Mouse (Mus musculus): ENCODE results near the gene Gm13288. TPM values are rescaled to one million over a fixed set of nuclear protein-coding genes. Genes with fewer than 3 reads are reported as not detected.
"Not testable (repeated sequence)": the region's sequence is repeated elsewhere in the genome, so short reads cannot be mapped to it uniquely, and the experiment has no call there.

Gene Gm13288
- polyA plus RNA-seq, 1 experiment from 2014 or later = 0.05 TPM

DNA sequence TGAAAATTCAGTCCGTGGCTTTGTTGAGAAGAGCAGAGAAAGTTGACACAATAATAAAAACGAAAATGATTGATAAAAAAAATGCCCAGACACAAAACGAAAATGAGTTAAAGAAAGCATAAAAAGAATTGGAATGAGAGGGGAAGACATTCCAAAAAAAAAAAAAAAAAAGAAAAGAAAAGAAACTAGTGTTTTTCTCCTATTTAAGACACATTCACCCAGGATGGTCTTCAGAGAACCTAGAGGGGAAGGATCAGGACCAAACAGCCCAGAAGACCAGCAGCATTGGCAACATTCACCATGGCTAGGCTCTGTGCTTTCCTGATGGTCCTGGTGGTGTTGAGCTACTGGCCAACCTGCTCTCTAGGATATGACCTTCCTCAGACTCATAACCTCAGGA lies 10.6 kb downstream of the Gm13288 start, which contains the start of gene Ifna7:
Ifna7 (plus strand) TSS at position 301 of the 400 bp plus-strand sequence.
- Histone ChIP-seq H3K9ac (replicated peaks; ENCODE audit: low read depth) (no peak within 1 kb of the TSS), H3K27ac (ENCODE audit: low read length) (no peak within 1 kb of the TSS), H3K27me3 (replicated peaks; ENCODE audit: insufficient read depth, low read length) (no peaks in the 10 kb centered on the region), H3K4me1 (ENCODE audit: insufficient read depth, low read depth, low read length) (no peaks in the 10 kb centered on the region), H3K36me3 (ENCODE audit: insufficient read depth, low read length) (no peaks in the 10 kb centered on the region), H3K4me3 (ENCODE audit: low read depth, low read length) (no peak within 1 kb of the TSS), H3K9me3 (ENCODE audit: low read length) (no peaks in the 10 kb centered on the region), H3K4me2 (replicated peaks; ENCODE audit: low read depth, low read length) (no peak within 1 kb of the TSS)
- TF ChIP-seq CTCF (IDR thresholded peaks at IDR 0.05) (no peak), EP300 (IDR thresholded peaks at IDR 0.05) (no peak)
- WGBS = 43% methylated on average over 3 of the region's 3 CpGs
- DNase-seq (ENCODE audit: low spot score) (no peak), ATAC-seq (no peak)

- no peaks in the 10 kb centered on the region for H3K36me3 ChIP-seq (ENCODE audit: insufficient read depth, low read length)
- no peak for ATAC-seq
- DNase-seq (ENCODE audit: low spot score) = no peak
- TF ChIP-seq EP300 (IDR thresholded peaks at IDR 0.05) (no peak), CTCF (IDR thresholded peaks at IDR 0.05) (no peak)
- no peaks in the 10 kb centered on the region for H3K9me3 ChIP-seq (ENCODE audit: low read length)
- H3K9ac ChIP-seq (replicated peaks; ENCODE audit: low read depth) = no peak within 1 kb of the TSS
- H3K4me3 ChIP-seq (ENCODE audit: low read depth, low read length) = no peak within 1 kb of the TSS
- WGBS = 81% methylated on average over 1 of the region's 1 CpGs
- H3K4me2 ChIP-seq (replicated peaks; ENCODE audit: low read depth, low read length) = no peak within 1 kb of the TSS
- no peaks in the 10 kb centered on the region for H3K27me3 ChIP-seq (replicated peaks; ENCODE audit: insufficient read depth, low read length)
- H3K4me1 ChIP-seq (ENCODE audit: insufficient read depth, low read depth, low read length) = no peaks in the 10 kb centered on the region
- no peak within 1 kb of the TSS for H3K27ac ChIP-seq (ENCODE audit: low read length)
Observed at GRCm38 (mm10) chr4:88819659-88820058, 14.3 kb downstream of the Gm13288 start, which contains the start of gene Ifna11. TSS of gene Ifna11 (plus strand) at chr4:88819959.

- TF ChIP-seq EP300 (IDR thresholded peaks at IDR 0.05) (no peak), CTCF (IDR thresholded peaks at IDR 0.05) (peak; percentile 61)
- Histone ChIP-seq H3K27me3 (replicated peaks; ENCODE audit: insufficient read depth, low read length) (no peaks in the 10 kb centered on the region), H3K4me2 (replicated peaks; ENCODE audit: low read depth, low read length) (no peak overlapping the region), H3K9me3 (ENCODE audit: low read length) (no peaks in the 10 kb centered on the region), H3K27ac (ENCODE audit: low read length) (no peak overlapping the region), H3K4me3 (ENCODE audit: low read depth, low read length) (no peak overlapping the region), H3K4me1 (ENCODE audit: insufficient read depth, low read depth, low read length) (no peaks in the 10 kb centered on the region), H3K9ac (replicated peaks; ENCODE audit: low read depth) (no peak overlapping the region), H3K36me3 (ENCODE audit: insufficient read depth, low read length) (no peaks in the 10 kb centered on the region)
- ATAC-seq (no peak), DNase-seq (ENCODE audit: low spot score) (peak; percentile 31)
- 21% methylated on average over 4 of the region's 4 CpGs for whole genome bisulfite sequencing
Observed at GRCm38 (mm10) chr4:88822995-88823394, 17.7 kb downstream of the Gm13288 start.

- H3K36me3 ChIP-seq (ENCODE audit: insufficient read depth, low read length); DNase-seq (ENCODE audit: low spot score); H3K27me3 ChIP-seq (replicated peaks; ENCODE audit: insufficient read depth, low read length); H3K4me1 ChIP-seq (ENCODE audit: insufficient read depth, low read depth, low read length); H3K4me3 ChIP-seq (ENCODE audit: low read depth, low read length); H3K9ac ChIP-seq (replicated peaks; ENCODE audit: low read depth); H3K4me2 ChIP-seq (replicated peaks; ENCODE audit: low read depth, low read length); H3K27ac ChIP-seq (ENCODE audit: low read length); H3K9me3 ChIP-seq (ENCODE audit: low read length); ATAC-seq: not testable (repeated sequence)
Observed at GRCm38 (mm10) chr4:88827116-88827515, 21.8 kb downstream of the Gm13288 start, which contains the start of gene Ifna6. TSS of gene Ifna6 (plus strand) at chr4:88827416.

GRCm38 (mm10) chr4:88830523-88830922 lies 25.2 kb downstream of the Gm13288 start:
- Histone ChIP-seq H3K9ac (replicated peaks; ENCODE audit: low read depth) (no peak overlapping the region), H3K36me3 (ENCODE audit: insufficient read depth, low read length) (no peaks in the 10 kb centered on the region), H3K9me3 (ENCODE audit: low read length) (no peaks in the 10 kb centered on the region), H3K4me1 (ENCODE audit: insufficient read depth, low read depth, low read length) (no peaks in the 10 kb centered on the region), H3K27ac (ENCODE audit: low read length) (no peak overlapping the region), H3K4me2 (replicated peaks; ENCODE audit: low read depth, low read length) (no peak overlapping the region), H3K27me3 (replicated peaks; ENCODE audit: insufficient read depth, low read length) (no peaks in the 10 kb centered on the region), H3K4me3 (ENCODE audit: low read depth, low read length) (no peak overlapping the region)
- WGBS = 22% methylated on average over 4 of the region's 4 CpGs
- TF ChIP-seq EP300 (IDR thresholded peaks at IDR 0.05) (no peak), CTCF (IDR thresholded peaks at IDR 0.05) (peak; percentile 54)
- DNase-seq (ENCODE audit: low spot score) (peak; percentile 55), ATAC-seq (no peak)

- ATAC-seq; DNase-seq (ENCODE audit: low spot score); H3K27me3 ChIP-seq (replicated peaks; ENCODE audit: insufficient read depth, low read length): not testable (repeated sequence)
Observed at GRCm38 (mm10) chr4:88835225-88835624, 29.9 kb downstream of the Gm13288 start, which contains the start of gene Ifna5. TSS of gene Ifna5 (plus strand) at chr4:88835525.

DNA sequence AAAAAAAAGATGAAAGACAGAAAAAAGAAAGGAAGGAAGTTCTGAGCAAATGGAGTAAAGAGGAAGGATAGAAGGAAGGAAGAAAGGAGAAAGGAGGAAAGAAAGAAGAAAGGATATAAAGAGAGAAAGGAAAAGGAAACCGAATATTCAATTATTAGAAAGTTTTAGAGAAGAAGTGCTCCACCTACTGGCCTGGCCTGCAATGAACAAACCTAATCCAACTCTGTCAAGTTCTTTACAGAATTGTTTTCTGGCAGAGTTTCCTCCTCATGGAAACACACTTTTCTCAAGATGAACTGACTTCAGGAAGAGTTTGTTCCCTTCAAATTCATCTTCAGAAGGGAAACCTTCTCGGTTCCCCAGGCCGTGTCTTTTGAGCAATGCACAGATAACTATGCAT lies 33.5 kb downstream of the Gm13288 start:
- H3K27me3 ChIP-seq (replicated peaks; ENCODE audit: insufficient read depth, low read length) = no peaks in the 10 kb centered on the region
- ATAC-seq = no peak
- no peaks in the 10 kb centered on the region for H3K4me1 ChIP-seq (ENCODE audit: insufficient read depth, low read depth, low read length)
- no peak for TF ChIP-seq EP300 (IDR thresholded peaks at IDR 0.05)
- peak; percentile 57 for TF ChIP-seq CTCF (IDR thresholded peaks at IDR 0.05)
- H3K4me2 ChIP-seq (replicated peaks; ENCODE audit: low read depth, low read length) = no peak overlapping the region
- H3K27ac ChIP-seq (ENCODE audit: low read length) = no peak overlapping the region
- no peak overlapping the region for H3K4me3 ChIP-seq (ENCODE audit: low read depth, low read length)
- H3K9ac ChIP-seq (replicated peaks; ENCODE audit: low read depth) = no peak overlapping the region
- H3K36me3 ChIP-seq (ENCODE audit: insufficient read depth, low read length) = no peaks in the 10 kb centered on the region
- peak; percentile 30 for DNase-seq (ENCODE audit: low spot score)
- no peaks in the 10 kb centered on the region for H3K9me3 ChIP-seq (ENCODE audit: low read length)
- 35% methylated on average over 3 of the region's 3 CpGs for WGBS

More at GRCm38 (mm10) chr4:88835225-88835624, 29.9 kb downstream of the Gm13288 start, which contains the start of gene Ifna5:
- not testable (repeated sequence) for H3K27ac ChIP-seq (ENCODE audit: low read length); H3K4me3 ChIP-seq (ENCODE audit: low read depth, low read length); H3K9ac ChIP-seq (replicated peaks; ENCODE audit: low read depth); H3K36me3 ChIP-seq (ENCODE audit: insufficient read depth, low read length); H3K4me1 ChIP-seq (ENCODE audit: insufficient read depth, low read depth, low read length); H3K4me2 ChIP-seq (replicated peaks; ENCODE audit: low read depth, low read length); H3K9me3 ChIP-seq (ENCODE audit: low read length)
- 58% methylated on average over 1 of the region's 1 CpGs for WGBS
